19 mouse cellular contexts compared by ENCODE assay signal in genomic region chr2:102677400-102677799, GRCm38 (mm10). TPM values are rescaled to one million over a fixed set of nuclear protein-coding genes. Genes with fewer than 3 reads are reported as not detected.
"Had no signal": no experiment of that assay in that cellular context is flagged by ENCODE, and none has a peak within 500 bp of the region (broad histone marks: within the 10 kb centered on the region; RNA-seq: fewer than 3 reads in every experiment).

No protein-coding gene starts in this region.

- H3K36me3 ChIP-seq: midbrain, embryonic 10.5 days; midbrain, embryonic 12.5 days; neural tube, embryonic 13.5 days; neural tube, embryonic 15.5 days had no signal

- H3K27me3 ChIP-seq: midbrain, embryonic 12.5 days; neural tube, embryonic 13.5 days; neural tube, embryonic 15.5 days had no signal

- H3K4me3 ChIP-seq: midbrain, embryonic 10.5 days; midbrain, embryonic 12.5 days; myocyte; neural tube, embryonic 13.5 days; neural tube, embryonic 15.5 days had no signal

- H3K27ac ChIP-seq: midbrain, embryonic 10.5 days; midbrain, embryonic 12.5 days; neural tube, embryonic 13.5 days; neural tube, embryonic 15.5 days had no signal

- DNase-seq: lung, adult 18-20 months; lung, embryonic 14.5 days; lung, postnatal 4 days; midbrain, embryonic 14.5 days; retina, postnatal 1 day; right cerebral cortex, adult 18-20 months; right cerebral cortex, postnatal 25 days; right cerebral cortex, postnatal 4 days; spleen, adult 18-20 months; thymus, adult 2 months; thymus, postnatal 25 days; thymus, postnatal 4 days had no signal

- H3K9me3 ChIP-seq: midbrain, embryonic 10.5 days; midbrain, embryonic 12.5 days; neural tube, embryonic 13.5 days; neural tube, embryonic 15.5 days had no signal

- ATAC-seq: midbrain, embryonic 16.5 days had no signal

- H3K9ac ChIP-seq: lung, embryonic 14.5 days; midbrain, embryonic 12.5 days; neural tube, embryonic 13.5 days; neural tube, embryonic 15.5 days had no signal

- H3K4me2 ChIP-seq: lung, embryonic 14.5 days; midbrain, embryonic 12.5 days; neural tube, embryonic 13.5 days; neural tube, embryonic 15.5 days had no signal

RNA-seq across cellular contexts. Expression of gene Slc1a2, which starts 18.9 kb away (rescaled TPM):
- total RNA-seq: megakaryocyte-erythroid progenitor cell, adult 5-6 weeks had no signal
